Mouse (Mus musculus) heart, postnatal 0 days (tissue): ENCODE data around the gene Pip5kl1. TPM values are rescaled to one million over a fixed set of nuclear protein-coding genes. Genes with fewer than 3 reads are reported as not detected.
A peak's percentile ranks its signal among the peaks of the same experiment; 100 is the strongest.

Experiments used
- ATAC-seq: fragments of 200-750 bp; cut with Nextera tagmentation; 2 replicates; pipeline ENCODE4 v1.8.0; 2017; ENCODE audit warnings: low read depth, moderate number of reproducible peaks, moderate library complexity; ENCODE audit not compliant: insufficient read depth
- DNase-seq: peaks from one replicate; pipeline ENCODE4 v3.0.0-alpha.2; 2016; ENCODE audit warnings: low spot score
- H3K27ac ChIP-seq: fragments of 300-500 bp; sonication (generic); 2 replicates; pipeline ENCODE4 v1.5.1; 2014; ENCODE audit warnings: low read depth, mild to moderate bottlenecking
- H3K27me3 ChIP-seq: fragments of 300-500 bp; sonication (generic); 2 replicates; pipeline ENCODE4 v1.6.1; 2014; ENCODE audit warnings: low read length, mixed read lengths; ENCODE audit not compliant: control insufficient read depth, insufficient read depth
- H3K36me3 ChIP-seq: fragments of 300-500 bp; sonication (generic); replicated peaks from 2 replicates; pipeline ENCODE4 v1.6.1; 2014; ENCODE audit warnings: low read length, mixed read lengths; ENCODE audit not compliant: control insufficient read depth, insufficient read depth
- H3K4me1 ChIP-seq: fragments of 300-500 bp; sonication (generic); 2 replicates; pipeline ENCODE4 v1.6.1; 2014; ENCODE audit warnings: antibody characterized with exemption; ENCODE audit not compliant: control insufficient read depth, insufficient read depth
- H3K4me2 ChIP-seq: fragments of 300-500 bp; sonication (generic); 2 replicates; pipeline ENCODE4 v1.6.1; 2014; ENCODE audit warnings: low read depth, mild to moderate bottlenecking, low read length, moderate library complexity
- H3K4me3 ChIP-seq: fragments of 300-500 bp; sonication (generic); 2 replicates; pipeline ENCODE4 v1.5.1; 2014; ENCODE audit warnings: low read depth, low read length
- H3K9ac ChIP-seq: fragments of 300-500 bp; sonication (generic); replicated peaks from 2 replicates; pipeline ENCODE4 v1.6.1; 2014; ENCODE audit warnings: low read depth, low read length, mixed read lengths
- H3K9me3 ChIP-seq: fragments of 300-500 bp; sonication (generic); replicated peaks from 2 replicates; pipeline ENCODE4 v1.6.1; 2016; ENCODE audit warnings: low read length; ENCODE audit not compliant: control insufficient read depth
- CTCF ChIP-seq: IDR thresholded peaks from 2 replicates; pipeline ENCODE4 v1.5.1; 2016; ENCODE audit warnings: antibody characterized with exemption, control low read depth, low read depth
- EP300 ChIP-seq: IDR thresholded peaks from 2 replicates; pipeline ENCODE4 v1.6.1; 2016; ENCODE audit warnings: antibody characterized with exemption, low read depth
- WGBS: fragments of 180-500 bp; shearing (Covaris S2); extraction: QIAGEN DNeasy Blood & Tissue Kit; methylation state at CpG from one replicate; pipeline ENCODE4 v1.1.7; 2014; 5-methylcytosine and 5-hydroxymethylcytosine counted together
- polyA plus RNA-seq: library from polyadenylated mRNA; unstranded; fragments of >200 nt; fragmentation: Nextera tagmentation; extraction: Ambion mirVana; gene quantifications from 2 replicates; pipeline ENCODE4 v1.2.1, GENCODE M21; 2015
- total RNA-seq: library from RNA; depleted of rRNA; stranded (reverse); fragments of >200 nt; gene quantifications from 2 replicates; pipeline ENCODE4 v1.2.3, GENCODE M21; 2014; ENCODE audit warnings: low replicate concordance

The Pip5kl1 gene
- total and polyA plus RNA-seq, 2 experiments from 2014 or later = not detected

DNA sequence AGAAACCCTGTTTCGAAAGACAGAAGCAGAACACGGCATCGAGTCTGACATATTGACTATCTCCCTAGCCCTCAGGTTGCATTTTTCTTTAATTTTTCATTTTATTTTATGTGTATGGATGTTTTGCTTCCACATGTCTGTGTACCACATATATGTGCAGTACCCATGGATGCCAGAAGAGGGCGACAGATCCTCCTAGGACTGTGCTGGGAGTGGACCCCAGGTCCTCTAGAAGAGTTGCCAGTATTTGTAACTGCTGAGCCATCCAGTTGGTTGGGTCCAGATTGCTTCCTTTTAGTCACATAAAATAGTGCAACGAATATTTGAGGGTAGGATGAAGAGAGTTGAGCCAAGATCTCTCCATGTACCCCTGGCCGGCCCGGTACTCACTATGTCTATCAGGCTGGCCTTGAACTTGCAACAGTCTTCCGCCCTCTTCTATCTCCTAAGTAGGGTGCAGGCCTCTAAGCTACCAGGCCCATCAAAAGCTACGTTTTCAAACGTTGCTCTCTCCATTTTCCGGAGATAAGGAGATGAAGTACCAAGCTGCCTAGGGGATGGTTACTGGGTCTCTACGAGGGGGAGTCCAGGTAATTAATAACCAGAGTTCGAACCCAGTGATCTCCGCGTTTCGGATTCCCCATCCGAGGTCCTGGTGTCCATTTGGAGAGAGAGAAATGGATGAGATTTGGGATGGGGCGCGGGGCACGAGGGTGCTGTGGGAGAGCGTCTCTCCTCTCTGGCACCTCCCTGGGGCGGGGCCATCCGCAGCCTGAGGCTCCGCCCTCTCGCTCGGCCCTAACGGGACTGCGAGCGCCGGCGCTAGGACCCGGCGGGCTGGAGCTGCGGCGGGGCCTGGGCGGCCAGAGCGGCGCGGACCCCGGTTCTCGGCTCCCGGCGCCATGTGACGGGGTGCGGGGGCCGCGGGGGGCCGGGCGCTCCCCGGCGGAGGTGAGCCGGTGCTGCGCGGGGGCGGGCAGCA, 31.9 kb downstream of the Pip5kl1 start:
- no peaks in the 10 kb centered on the region for H3K9me3 ChIP-seq
- 11% methylated on average over 54 of the region's 55 CpGs for WGBS
- ATAC-seq (peak; percentile 72), DNase-seq (peak; percentile 85)
- TF ChIP-seq CTCF = peak; percentile 70
- no peak for TF ChIP-seq EP300
- H3K4me3 ChIP-seq = peak overlapping the region; percentile 76
- H3K4me1 ChIP-seq = peaks cover 31% of the 10 kb centered on the region
- no peaks in the 10 kb centered on the region for H3K27me3 ChIP-seq
- peak overlapping the region; percentile 74 for H3K27ac ChIP-seq
- H3K36me3 ChIP-seq = no peaks in the 10 kb centered on the region
- H3K9ac ChIP-seq = peak overlapping the region; percentile 75
- H3K4me2 ChIP-seq = peak overlapping the region; percentile 91

DNA sequence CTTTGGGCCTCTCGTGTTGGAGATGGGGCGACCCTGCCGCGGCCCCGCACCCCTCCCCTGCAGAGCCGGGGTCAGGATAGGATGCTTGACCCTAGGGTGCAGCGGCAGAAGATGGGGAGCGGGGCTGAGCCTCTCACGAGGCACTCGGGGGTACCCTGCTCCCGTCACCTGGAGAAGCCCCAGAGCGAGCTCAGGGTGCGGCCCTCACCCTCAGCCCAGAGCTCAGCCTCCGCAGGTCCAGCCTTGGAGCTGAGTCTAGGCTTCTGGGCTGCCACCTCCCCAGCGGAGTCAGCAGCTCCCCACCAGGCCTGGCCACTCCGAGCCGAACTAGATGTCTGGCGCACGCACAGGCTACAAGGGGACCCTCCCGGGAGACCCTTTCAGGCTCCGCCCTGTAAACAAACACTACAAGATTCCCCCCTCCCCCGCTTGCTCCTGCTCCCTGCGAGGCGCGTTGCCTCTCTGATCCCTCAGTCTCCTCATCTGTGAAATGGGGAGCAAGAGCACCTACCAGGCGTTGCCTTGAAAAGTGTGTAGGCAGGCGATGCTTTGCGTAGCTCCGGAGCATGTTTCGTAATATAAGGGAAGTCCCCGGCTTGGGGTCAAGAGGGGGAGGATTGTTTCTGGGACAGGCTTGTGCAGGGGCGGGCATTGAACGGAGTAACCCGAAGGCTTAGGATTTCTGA, 32.8 kb downstream of the Pip5kl1 start:
- peak overlapping the region; percentile 75 for H3K9ac ChIP-seq
- no peak for TF ChIP-seq CTCF
- TF ChIP-seq EP300 = no peak
- peak overlapping the region; percentile 76 for H3K4me3 ChIP-seq
- peak; percentile 1; the same call in 1 of the 2 replicates for ATAC-seq
- no peaks in the 10 kb centered on the region for H3K27me3 ChIP-seq
- 7% methylated on average over 28 of the region's 34 CpGs for WGBS
- H3K4me2 ChIP-seq = peak overlapping the region; percentile 91
- no peaks in the 10 kb centered on the region; the same call in 1 of the 2 replicates for H3K36me3 ChIP-seq
- H3K4me1 ChIP-seq = peaks cover 27% of the 10 kb centered on the region
- H3K9me3 ChIP-seq = no peaks in the 10 kb centered on the region
- no peak for DNase-seq
- H3K27ac ChIP-seq = peak overlapping the region; percentile 74

DNA sequence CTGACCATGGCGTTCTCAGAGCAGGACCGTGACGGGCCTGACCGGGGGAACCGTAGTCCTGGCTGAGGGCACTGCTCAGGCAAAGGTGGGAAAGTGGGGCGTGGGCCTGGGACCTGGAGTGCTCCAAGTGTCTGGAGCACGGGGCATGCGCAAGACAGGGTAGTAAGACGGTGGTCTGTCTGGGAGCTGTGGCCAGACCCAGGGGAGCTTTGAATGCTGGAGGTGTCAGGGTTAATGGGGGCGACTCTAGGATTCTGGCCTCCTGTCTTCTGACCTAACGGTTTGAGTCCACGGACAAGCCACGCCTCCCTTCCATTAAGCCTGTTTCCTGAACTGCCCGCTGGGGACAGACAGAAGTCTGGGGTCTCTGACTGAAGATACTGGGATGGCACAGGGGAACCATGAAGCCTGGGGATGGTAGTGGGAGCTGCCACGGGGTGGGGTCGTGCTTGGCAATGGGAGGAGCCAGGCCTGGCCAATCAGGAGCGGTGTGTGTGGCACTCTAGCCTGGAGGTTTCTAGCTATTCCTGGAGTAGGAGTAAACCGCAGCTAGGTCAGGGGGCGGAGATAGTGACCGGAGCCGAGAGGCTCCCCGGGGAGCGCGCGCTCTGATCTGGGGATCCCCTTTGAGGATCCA, 33.7 kb downstream of the Pip5kl1 start:
- peak overlapping the region; percentile 76 for H3K4me3 ChIP-seq
- H3K27ac ChIP-seq = peak overlapping the region; percentile 86
- WGBS = 3% methylated on average over 25 of the region's 25 CpGs
- peaks cover 25% of the 10 kb centered on the region for H3K4me1 ChIP-seq
- H3K9ac ChIP-seq = peak overlapping the region; percentile 43
- peaks cover 4% of the 10 kb centered on the region; the same call in 1 of the 2 replicates for H3K36me3 ChIP-seq
- H3K9me3 ChIP-seq = no peaks in the 10 kb centered on the region
- no peaks in the 10 kb centered on the region for H3K27me3 ChIP-seq
- H3K4me2 ChIP-seq = peak overlapping the region; percentile 91
- no peak for TF ChIP-seq EP300
- ATAC-seq (peak; percentile 79), DNase-seq (peak; percentile 91)

DNA sequence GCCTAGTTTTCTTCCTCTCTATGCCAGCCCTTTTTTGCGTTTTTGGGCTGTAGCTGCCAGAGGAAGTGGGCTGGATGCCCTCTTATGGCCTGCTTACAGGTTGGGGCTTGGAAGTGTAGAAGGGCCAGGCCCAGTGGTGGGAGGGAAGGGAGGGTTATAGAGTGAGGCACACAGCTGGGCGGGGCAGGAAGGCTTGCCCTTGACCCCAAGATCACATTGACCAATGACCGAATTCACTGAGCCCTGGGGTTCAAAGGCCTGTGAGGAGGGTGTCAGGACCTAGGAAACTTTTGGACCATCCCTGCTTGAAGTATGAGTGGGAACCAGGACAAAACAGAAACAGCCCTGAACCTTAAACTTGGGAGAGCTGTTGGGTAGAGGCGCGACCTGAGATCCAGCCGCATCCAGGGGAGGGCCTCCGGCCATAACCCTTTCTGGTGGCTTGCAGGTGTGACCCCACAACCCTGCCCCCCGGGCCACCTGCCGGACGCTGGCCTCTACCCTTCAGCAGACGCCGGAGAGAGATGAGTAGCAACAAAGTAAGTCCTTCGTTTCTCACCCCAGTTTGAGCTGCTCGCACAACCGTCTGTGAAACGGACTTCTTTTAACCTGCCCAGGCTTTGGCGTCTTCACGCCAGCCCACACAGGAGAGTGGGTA, 34.3 kb downstream of the Pip5kl1 start:
- H3K4me1 ChIP-seq = peaks cover 25% of the 10 kb centered on the region
- ATAC-seq = peak; percentile 67

More for the DNA sequence above, 34.3 kb downstream of the Pip5kl1 start:
- TF ChIP-seq EP300 (no peak), CTCF (no peak)
- H3K9me3 ChIP-seq = no peaks in the 10 kb centered on the region
- no peak for DNase-seq
- peak overlapping the region; percentile 43 for H3K9ac ChIP-seq
- peak overlapping the region; percentile 86 for H3K27ac ChIP-seq
- H3K27me3 ChIP-seq = no peaks in the 10 kb centered on the region
- peak overlapping the region; percentile 76 for H3K4me3 ChIP-seq
- peaks cover 10% of the 10 kb centered on the region for H3K36me3 ChIP-seq
- H3K4me2 ChIP-seq = peak overlapping the region; percentile 91
- 48% methylated on average over 18 of the region's 18 CpGs for WGBS
